Mouse (Mus musculus): ENCODE measurements at regions not wholly inside any gene's neighbourhood (a gene's known extent, or its start where the extent isn't known, plus 50 kb on each side); places are given as distances from the start of the nearest gene placed in this dataset.

DNA sequence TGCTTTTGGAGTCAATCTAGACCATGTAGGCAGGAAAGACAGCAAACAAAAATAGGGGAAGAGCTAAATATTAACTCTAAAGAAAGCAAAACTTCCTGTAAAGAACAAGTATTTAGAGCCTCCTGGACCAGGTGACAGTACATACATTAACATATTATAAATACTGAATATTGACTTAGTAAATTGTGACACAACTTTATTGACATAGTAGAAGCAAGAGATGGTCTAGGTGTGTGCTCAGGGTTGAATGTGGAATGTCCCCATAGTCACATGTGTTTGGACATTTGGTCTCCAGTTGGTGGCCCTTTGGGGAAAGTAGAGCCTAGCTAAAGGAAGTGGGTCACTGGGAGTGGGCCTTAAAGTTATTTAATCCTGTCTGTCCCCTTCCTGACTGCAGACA is 139.6 kb upstream of the Atp6ap2 start:
- Histone ChIP-seq H3K4me1 (ENCODE audit: control insufficient read depth, insufficient read depth, low read length) (no peaks in the 10 kb centered on the region), H3K4me3 (ENCODE audit: insufficient read depth, low read length) (no peak overlapping the region), H3K27ac (ENCODE audit: insufficient read depth, low read length) (no peak overlapping the region)
- TF ChIP-seq CTCF (IDR thresholded peaks at IDR 0.05; ENCODE audit: borderline replicate concordance, insufficient read depth, low read length) (no peak), POLR2A (IDR thresholded peaks at IDR 0.05; ENCODE audit: low read depth, low read length) (no peak)

DNA sequence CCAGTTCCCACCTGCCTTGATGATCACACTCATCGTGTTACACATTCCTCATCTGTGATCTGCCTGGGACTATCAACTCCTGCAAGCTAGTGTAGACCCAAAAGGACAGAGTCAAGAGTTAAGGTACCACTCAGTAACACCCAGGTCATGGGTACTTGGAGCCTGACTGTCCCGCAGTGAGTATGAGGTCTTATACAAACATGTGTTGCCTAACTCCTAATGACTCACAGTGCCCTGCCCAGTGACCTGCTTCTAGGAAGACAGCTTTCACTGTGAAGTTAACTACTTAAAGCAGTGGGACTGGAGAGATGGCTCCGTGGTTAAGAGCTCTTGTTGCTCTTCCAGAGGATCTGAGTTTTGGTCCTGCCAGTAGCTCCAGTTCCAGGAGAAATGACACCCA is 137.9 kb upstream of the Atp6ap2 start:
- Histone ChIP-seq H3K4me1 (ENCODE audit: control insufficient read depth, insufficient read depth, low read length) (no peaks in the 10 kb centered on the region), H3K27ac (ENCODE audit: insufficient read depth, low read length) (no peak overlapping the region), H3K4me3 (ENCODE audit: insufficient read depth, low read length) (no peak overlapping the region)
- TF ChIP-seq CTCF (IDR thresholded peaks at IDR 0.05; ENCODE audit: borderline replicate concordance, insufficient read depth, low read length) (no peak), POLR2A (IDR thresholded peaks at IDR 0.05; ENCODE audit: low read depth, low read length) (no peak)

DNA sequence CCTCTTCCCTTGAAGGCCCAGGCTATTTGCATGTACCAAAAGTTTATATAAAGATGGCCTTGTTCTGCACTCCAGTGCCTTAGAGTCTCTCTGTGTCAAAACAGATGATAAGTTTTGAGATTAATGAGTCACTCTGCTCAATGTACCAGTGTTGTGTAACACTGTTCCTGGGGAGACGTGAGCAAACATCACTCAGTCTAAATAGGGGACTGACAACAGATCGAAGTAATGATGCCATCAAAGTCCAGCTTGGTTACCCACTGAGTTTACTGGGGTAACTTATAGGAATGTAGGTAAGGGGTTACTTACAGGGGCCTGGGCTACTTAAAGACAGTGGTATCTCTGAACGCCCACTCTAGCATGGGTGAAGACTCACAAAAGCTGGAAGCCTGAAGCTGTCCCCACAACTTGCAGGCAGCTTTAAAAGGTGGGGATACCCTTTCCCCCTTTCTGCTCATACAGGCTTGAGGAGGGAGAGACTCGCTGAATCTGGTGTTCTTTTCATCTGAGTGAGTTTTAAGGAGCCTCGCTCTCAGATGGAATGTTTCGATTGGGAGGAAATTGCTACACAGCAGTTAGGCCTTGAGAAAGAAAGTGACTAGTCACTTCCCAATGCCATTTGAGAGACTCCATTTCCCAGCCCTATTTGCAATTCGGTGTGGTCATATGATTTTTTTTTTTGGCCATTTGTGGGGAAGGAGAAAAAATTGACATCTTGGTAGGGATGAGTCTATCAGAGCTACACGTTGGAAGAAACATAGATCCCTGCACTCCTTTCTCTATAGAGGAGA is 134.4 kb upstream of the Atp6ap2 start:
- Histone ChIP-seq H3K4me3 (ENCODE audit: insufficient read depth, low read length) (no peak overlapping the region), H3K27ac (ENCODE audit: insufficient read depth, low read length) (no peak overlapping the region), H3K4me1 (ENCODE audit: control insufficient read depth, insufficient read depth, low read length) (no peaks in the 10 kb centered on the region)
- no peak for TF ChIP-seq POLR2A (IDR thresholded peaks at IDR 0.05; ENCODE audit: low read depth, low read length)
- TF ChIP-seq CTCF (IDR thresholded peaks at IDR 0.05; ENCODE audit: borderline replicate concordance, insufficient read depth, low read length), result no peak

DNA sequence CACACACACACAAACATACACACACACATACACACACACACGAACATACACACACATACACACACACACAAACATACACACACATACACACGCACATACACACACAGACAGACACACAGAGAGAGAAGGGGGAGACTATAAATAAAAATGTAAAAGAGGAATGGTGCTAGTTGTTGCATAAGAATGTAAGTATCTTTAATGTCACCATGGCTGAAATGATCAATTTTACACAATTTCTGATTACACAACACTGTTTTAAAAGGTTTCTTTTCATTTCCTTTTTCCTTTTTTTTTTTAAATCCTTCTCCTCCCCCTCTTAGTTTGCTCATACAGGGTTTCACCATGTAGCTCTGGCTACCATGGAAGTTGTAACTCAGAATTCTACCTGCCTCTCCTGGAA is 125.9 kb upstream of the Atp6ap2 start:
- TF ChIP-seq CTCF (IDR thresholded peaks at IDR 0.05; ENCODE audit: borderline replicate concordance, insufficient read depth, low read length), result no peak
- no peak for TF ChIP-seq POLR2A (IDR thresholded peaks at IDR 0.05; ENCODE audit: low read depth, low read length)
- no peak overlapping the region for H3K27ac ChIP-seq (ENCODE audit: insufficient read depth, low read length)
- H3K4me1 ChIP-seq (ENCODE audit: control insufficient read depth, insufficient read depth, low read length), result no peaks in the 10 kb centered on the region
- H3K4me3 ChIP-seq (ENCODE audit: insufficient read depth, low read length), result no peak overlapping the region

DNA sequence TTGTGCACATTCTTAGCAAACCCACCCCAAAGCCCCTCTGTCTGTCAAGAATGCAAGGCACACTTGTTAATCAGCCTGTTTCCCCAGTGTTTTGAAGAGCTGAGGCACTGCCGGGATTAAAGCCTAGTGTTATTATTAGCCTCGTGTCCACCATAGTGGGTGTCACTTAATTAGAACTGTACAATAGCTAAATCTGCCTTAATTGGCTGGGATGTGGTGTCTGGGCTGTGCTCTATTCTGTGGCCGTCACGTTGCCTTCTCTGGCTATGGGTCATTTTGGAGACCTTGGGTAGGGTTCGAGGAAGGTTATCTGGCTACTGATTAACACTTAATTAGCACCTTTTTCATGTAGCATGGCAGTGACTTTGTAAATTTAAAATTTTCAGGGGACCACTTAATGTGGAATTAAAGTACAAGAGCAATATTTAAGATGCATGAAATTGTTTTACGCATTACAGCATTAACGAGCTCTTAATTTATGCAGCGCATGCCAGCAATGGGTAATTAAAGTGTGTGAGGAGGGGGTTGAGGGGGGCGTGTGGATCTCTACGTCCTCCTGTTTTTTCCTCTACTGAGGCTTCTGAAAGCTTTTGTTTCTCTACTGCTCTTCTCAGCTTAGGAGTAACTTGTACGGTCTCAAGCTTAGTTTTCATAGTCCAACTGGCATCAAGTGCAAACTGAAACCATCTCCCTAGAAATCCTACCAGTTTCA is 124.5 kb upstream of the Atp6ap2 start:
- TF ChIP-seq CTCF (IDR thresholded peaks at IDR 0.05; ENCODE audit: borderline replicate concordance, insufficient read depth, low read length) (no peak), POLR2A (IDR thresholded peaks at IDR 0.05; ENCODE audit: low read depth, low read length) (no peak)
- Histone ChIP-seq H3K27ac (ENCODE audit: insufficient read depth, low read length) (no peak overlapping the region), H3K4me1 (ENCODE audit: control insufficient read depth, insufficient read depth, low read length) (no peaks in the 10 kb centered on the region), H3K4me3 (ENCODE audit: insufficient read depth, low read length) (no peak overlapping the region)

DNA sequence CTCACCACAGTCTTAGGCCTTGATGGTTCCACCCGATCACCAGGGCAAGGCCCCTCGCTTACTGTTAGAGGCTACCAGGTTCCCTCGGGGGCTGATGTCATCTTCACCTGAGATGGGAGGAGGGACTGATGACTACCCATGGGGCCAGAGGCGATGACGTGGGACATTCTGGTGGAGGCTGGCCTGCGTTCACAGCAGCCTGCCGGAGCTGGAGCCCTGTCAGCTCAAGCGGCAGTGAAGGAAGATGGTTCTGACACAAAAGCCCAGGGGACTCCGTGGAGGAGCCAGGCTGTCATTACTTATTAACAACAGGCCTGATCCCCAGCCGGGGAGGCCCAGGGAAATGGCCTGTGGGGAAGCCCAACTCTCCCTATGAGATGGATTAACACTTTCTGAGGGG is 121.3 kb upstream of the Atp6ap2 start:
- Histone ChIP-seq H3K27ac (ENCODE audit: insufficient read depth, low read length) (no peak overlapping the region), H3K4me3 (ENCODE audit: insufficient read depth, low read length) (no peak overlapping the region), H3K4me1 (ENCODE audit: control insufficient read depth, insufficient read depth, low read length) (no peaks in the 10 kb centered on the region)
- TF ChIP-seq POLR2A (IDR thresholded peaks at IDR 0.05; ENCODE audit: low read depth, low read length) (no peak), CTCF (IDR thresholded peaks at IDR 0.05; ENCODE audit: borderline replicate concordance, insufficient read depth, low read length) (no peak)

DNA sequence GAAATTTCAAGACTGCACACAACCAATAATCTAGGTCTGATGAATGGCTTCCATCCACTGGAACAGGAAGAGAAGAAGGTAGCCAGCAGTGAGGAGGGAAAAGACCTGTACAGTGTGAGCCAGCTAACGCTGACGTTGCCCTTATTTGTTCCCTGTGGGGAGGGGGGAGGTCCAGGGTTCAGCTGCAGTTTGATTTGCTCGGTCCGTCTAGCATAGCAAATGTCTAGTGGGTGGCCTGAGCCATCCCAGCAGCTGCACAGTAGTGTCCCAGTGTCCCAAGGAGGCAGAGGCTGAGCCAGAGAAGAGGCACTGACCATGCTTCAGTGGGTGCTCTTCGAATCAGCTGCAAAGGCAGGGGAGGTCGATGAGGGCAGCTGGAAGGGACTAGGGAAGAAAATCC is 120.7 kb upstream of the Atp6ap2 start:
- no peak overlapping the region for H3K27ac ChIP-seq (ENCODE audit: insufficient read depth, low read length)
- H3K4me3 ChIP-seq (ENCODE audit: insufficient read depth, low read length), result no peak overlapping the region
- no peaks in the 10 kb centered on the region for H3K4me1 ChIP-seq (ENCODE audit: control insufficient read depth, insufficient read depth, low read length)
- TF ChIP-seq POLR2A (IDR thresholded peaks at IDR 0.05; ENCODE audit: low read depth, low read length), result no peak
- no peak for TF ChIP-seq CTCF (IDR thresholded peaks at IDR 0.05; ENCODE audit: borderline replicate concordance, insufficient read depth, low read length)

DNA sequence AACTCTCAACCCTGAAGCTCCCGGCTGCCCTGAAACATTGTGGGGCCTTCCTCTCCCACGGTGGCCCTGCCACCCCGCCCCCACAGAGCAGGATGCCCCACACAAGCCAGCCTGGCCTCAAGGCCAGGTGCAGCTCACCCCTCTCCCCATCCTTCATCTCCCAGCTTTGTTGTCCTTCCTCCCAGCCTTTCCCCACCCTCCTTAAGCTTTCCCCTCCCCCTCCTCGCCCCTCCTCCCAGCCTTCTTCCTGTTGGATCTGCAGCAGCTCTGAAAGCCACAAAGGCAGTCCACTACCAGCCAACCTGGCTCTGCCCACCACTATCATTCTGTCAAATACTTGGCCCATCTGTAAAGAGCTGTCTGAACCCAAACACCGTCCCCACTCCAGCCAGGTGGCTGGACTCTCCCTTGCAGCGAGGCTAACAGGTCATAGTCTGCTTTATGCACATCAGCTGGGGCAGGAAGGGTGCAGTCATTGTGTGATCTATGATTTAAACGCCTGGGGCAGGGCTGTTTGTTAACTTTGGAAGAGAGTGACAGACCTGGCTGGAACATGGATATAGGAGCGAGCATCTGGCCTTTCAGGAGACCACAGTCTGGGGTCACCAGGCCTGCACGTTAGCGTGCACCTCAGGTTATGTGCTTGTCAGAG is 119.9 kb upstream of the Atp6ap2 start:
- Histone ChIP-seq H3K4me3 (ENCODE audit: insufficient read depth, low read length) (no peak overlapping the region), H3K27ac (ENCODE audit: insufficient read depth, low read length) (no peak overlapping the region), H3K4me1 (ENCODE audit: control insufficient read depth, insufficient read depth, low read length) (no peaks in the 10 kb centered on the region)
- TF ChIP-seq POLR2A (IDR thresholded peaks at IDR 0.05; ENCODE audit: low read depth, low read length) (no peak), CTCF (IDR thresholded peaks at IDR 0.05; ENCODE audit: borderline replicate concordance, insufficient read depth, low read length) (no peak)

DNA sequence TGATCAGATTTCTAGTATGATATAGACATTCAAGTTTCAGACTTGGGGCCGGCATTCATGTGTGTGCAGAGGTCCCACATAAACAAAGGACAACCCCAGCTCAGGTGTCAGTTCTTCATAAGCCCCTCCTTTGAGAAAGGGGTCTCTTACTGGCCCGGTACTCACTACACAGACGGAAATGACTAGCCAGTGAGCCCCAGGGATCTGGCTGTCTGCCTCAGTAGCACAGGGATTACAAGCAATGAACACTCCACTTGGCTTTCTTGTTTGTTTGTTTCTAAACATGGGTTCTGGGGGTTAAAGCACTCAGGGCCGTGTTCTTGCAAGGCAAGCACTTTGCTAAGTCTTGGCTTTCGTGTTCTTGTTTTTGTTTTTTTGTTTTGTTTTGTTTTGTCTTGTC is 115.3 kb upstream of the Atp6ap2 start:
- no peaks in the 10 kb centered on the region for H3K4me1 ChIP-seq (ENCODE audit: control insufficient read depth, insufficient read depth, low read length)
- TF ChIP-seq POLR2A (IDR thresholded peaks at IDR 0.05; ENCODE audit: low read depth, low read length) (no peak), CTCF (IDR thresholded peaks at IDR 0.05; ENCODE audit: borderline replicate concordance, insufficient read depth, low read length) (no peak)
- H3K4me3 ChIP-seq (ENCODE audit: insufficient read depth, low read length), result no peak overlapping the region
- H3K27ac ChIP-seq (ENCODE audit: insufficient read depth, low read length), result no peak overlapping the region

DNA sequence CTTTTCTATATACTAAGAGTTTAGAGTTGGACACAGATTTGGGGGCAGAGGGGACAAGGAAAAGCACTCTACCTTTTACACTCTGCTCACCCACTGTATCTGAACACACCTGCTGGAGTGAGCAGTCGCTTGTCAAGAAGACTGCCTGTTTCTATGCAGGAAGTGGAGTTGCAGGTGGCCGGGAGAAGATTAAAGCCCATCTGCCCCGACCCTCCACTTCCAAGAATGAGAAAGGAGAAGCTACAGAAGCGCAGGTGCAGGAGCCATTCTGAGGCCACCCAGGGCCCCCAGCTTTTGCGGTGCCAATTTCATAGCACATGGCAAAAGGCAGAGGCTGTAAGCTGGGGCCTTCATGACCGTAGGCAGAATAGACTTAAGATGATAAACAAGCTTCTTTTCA is 108.4 kb upstream of the Atp6ap2 start:
- Histone ChIP-seq H3K4me1 (ENCODE audit: control insufficient read depth, insufficient read depth, low read length) (no peaks in the 10 kb centered on the region), H3K27ac (ENCODE audit: insufficient read depth, low read length) (no peak overlapping the region), H3K4me3 (ENCODE audit: insufficient read depth, low read length) (no peak overlapping the region)
- TF ChIP-seq POLR2A (IDR thresholded peaks at IDR 0.05; ENCODE audit: low read depth, low read length) (no peak), CTCF (IDR thresholded peaks at IDR 0.05; ENCODE audit: borderline replicate concordance, insufficient read depth, low read length) (no peak)

Measured in embryonic fibroblast, embryonic 13.5 days (primary cell).